Mouse (Mus musculus): Measurements from ENCODE around the gene Gm45785. TPM values are rescaled to one million over a fixed set of nuclear protein-coding genes. Genes with fewer than 3 reads are reported as not detected.
A peak's percentile ranks its signal among the peaks of the same experiment; 100 is the strongest.

Gm45785 gene
- polyA plus RNA-seq (2012; rRNA removed): not detected in 2 replicates

- peak within 1 kb of the TSS; percentile 73 for H3K27ac ChIP-seq (ENCODE audit: insufficient read depth, low read length)
- H3K4me1 ChIP-seq (ENCODE audit: control insufficient read depth, insufficient read depth, insufficient read length): peaks cover 10% of the 10 kb centered on the region
- no peaks in the 10 kb centered on the region for H3K27me3 ChIP-seq (ENCODE audit: control insufficient read depth, insufficient read depth, low read length)
- TF ChIP-seq POLR2A (IDR thresholded peaks at IDR 0.05; ENCODE audit: low read depth, low read length) (peak; percentile 57), CTCF (IDR thresholded peaks at IDR 0.05; ENCODE audit: extremely low read depth, insufficient read depth, insufficient read length, insufficient replicate concordance) (no peak)
- H3K36me3 ChIP-seq (ENCODE audit: control insufficient read depth, insufficient read depth, low read length): peaks cover 22% of the 10 kb centered on the region
- WGBS: under 1% methylated on average over 51 of the region's 51 CpGs
- peak within 1 kb of the TSS; percentile 86 for H3K4me3 ChIP-seq (ENCODE audit: extremely low read depth, insufficient read depth, insufficient read length)
- peak; percentile 47 to 74 for DNase-seq (ENCODE audit: low read depth in 1 of 2, low spot score in 2 of 2)
These were observed at the start of gene Gm45785 for GRCm38 (mm10) chr7:140855860-140856784. Gene Gm45785, minus strand, starts transcription at chr7:140856331.

DNA sequence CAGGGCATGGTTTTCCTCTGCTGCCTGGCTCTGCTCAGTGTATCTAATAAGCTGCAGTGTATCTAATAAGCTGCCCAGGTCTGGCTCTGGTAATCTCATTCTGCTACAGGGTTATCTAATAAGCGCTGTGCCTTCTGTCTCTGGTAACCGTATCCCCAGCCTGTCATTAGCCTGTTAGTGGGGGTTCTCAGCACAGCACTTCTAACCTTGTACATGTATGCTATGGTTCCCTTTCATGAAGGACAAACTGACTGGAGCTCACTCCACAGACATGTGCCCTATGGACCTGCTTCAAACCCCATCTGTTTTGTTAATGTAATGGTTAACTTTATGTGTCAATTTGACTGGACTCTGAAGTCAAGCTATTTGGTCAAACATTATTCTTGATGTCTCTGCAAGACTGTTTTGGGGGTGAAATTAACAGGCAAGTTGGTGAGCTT lies 49.5 kb upstream of the Gm45785 start:
- Histone ChIP-seq H3K27me3 (ENCODE audit: control insufficient read depth, insufficient read depth, low read length) (no peaks in the 10 kb centered on the region), H3K4me3 (ENCODE audit: extremely low read depth, insufficient read depth, insufficient read length) (no peak overlapping the region), H3K4me1 (ENCODE audit: control insufficient read depth, insufficient read depth, insufficient read length) (no peaks in the 10 kb centered on the region), H3K27ac (ENCODE audit: insufficient read depth, low read length) (no peak overlapping the region), H3K36me3 (ENCODE audit: control insufficient read depth, insufficient read depth, low read length) (no peaks in the 10 kb centered on the region)
- TF ChIP-seq POLR2A (IDR thresholded peaks at IDR 0.05; ENCODE audit: low read depth, low read length) (no peak), CTCF (IDR thresholded peaks at IDR 0.05; ENCODE audit: extremely low read depth, insufficient read depth, insufficient read length, insufficient replicate concordance) (no peak)
- 85% methylated on average over 2 of the region's 2 CpGs for WGBS
- DNase-seq (ENCODE audit: low read depth in 1 of 2, low spot score in 2 of 2): no peak

DNA sequence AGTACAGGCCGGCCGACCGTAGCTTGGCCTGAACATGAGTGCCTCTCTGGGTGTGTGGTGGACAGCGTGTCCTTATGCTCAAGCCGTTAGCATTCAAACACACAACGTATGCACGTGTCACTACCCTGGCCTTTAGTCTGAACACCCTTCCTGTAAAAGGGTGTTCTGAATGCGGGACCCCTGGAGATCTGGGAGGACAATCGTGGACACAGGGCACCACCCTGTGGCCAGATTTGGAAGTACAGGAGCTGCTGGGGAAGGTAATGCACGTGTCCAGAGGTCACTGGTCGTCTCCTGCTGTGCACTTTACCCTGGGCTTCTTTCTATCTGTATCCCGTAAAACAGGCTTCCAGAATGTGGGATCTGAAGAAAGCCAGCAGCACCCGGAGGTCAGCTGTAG lies 47.1 kb upstream of the Gm45785 start:
- WGBS: 27% methylated on average over 13 of the region's 13 CpGs
- peak; percentile 12 to 68 for DNase-seq (ENCODE audit: low read depth in 1 of 2, low spot score in 2 of 2)
- Histone ChIP-seq H3K4me1 (ENCODE audit: control insufficient read depth, insufficient read depth, insufficient read length) (no peaks in the 10 kb centered on the region), H3K4me3 (ENCODE audit: extremely low read depth, insufficient read depth, insufficient read length) (no peak overlapping the region), H3K27ac (ENCODE audit: insufficient read depth, low read length) (no peak overlapping the region), H3K27me3 (ENCODE audit: control insufficient read depth, insufficient read depth, low read length) (no peaks in the 10 kb centered on the region), H3K36me3 (ENCODE audit: control insufficient read depth, insufficient read depth, low read length) (peaks cover 5% of the 10 kb centered on the region)
- TF ChIP-seq POLR2A (IDR thresholded peaks at IDR 0.05; ENCODE audit: low read depth, low read length) (no peak), CTCF (IDR thresholded peaks at IDR 0.05; ENCODE audit: extremely low read depth, insufficient read depth, insufficient read length, insufficient replicate concordance) (peak; percentile 87; the same call in 1 of the 2 replicates)

DNA sequence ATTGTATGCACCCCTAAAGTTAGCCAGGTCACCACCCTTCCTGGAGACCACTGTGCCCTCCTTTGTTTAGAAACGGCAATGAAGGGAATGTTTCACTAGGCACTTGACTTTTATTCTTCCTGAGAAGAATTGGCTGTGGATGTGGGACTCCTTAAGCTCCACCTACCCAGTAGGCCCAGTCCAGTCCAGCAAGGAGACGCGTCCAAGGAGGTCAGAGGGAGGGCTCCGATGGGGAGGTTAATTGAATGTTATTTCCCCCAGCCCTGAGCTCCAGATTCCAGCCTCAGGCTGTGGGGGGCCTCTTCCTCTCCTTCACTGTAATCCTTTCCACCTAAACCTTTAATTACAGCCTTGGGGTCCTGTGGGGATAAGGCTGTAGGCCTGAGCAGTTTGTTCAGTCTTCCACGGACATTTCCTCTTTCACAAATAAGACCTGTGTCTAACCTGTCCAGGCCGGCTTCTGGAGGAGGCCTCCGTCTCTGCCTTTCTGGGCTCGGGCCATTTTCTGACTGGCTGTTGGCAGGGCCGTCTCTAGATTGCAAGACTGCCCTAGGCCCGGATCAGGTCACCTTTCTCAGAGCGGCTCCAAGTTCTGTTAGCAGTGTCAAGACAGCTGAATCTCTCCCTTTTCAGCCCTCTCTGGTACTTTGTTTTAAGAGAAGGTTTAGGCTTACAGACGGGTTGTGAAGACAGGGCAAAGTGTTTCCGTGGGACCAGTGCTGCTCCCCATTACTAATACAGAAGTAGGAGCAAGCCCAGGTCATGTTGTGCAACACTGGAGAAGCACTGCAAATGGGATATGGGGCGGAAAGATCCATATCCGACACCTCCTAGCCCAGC lies 46.1 kb upstream of the Gm45785 start:
- peaks cover 10% of the 10 kb centered on the region for H3K36me3 ChIP-seq (ENCODE audit: control insufficient read depth, insufficient read depth, low read length)
- H3K27ac ChIP-seq (ENCODE audit: insufficient read depth, low read length): no peak overlapping the region
- TF ChIP-seq POLR2A (IDR thresholded peaks at IDR 0.05; ENCODE audit: low read depth, low read length) (no peak), CTCF (IDR thresholded peaks at IDR 0.05; ENCODE audit: extremely low read depth, insufficient read depth, insufficient read length, insufficient replicate concordance) (no peak)
- H3K4me1 ChIP-seq (ENCODE audit: control insufficient read depth, insufficient read depth, insufficient read length): no peaks in the 10 kb centered on the region
- no peak for DNase-seq (ENCODE audit: low read depth in 1 of 2, low spot score in 2 of 2)
- H3K4me3 ChIP-seq (ENCODE audit: extremely low read depth, insufficient read depth, insufficient read length): no peak overlapping the region
- 89% methylated on average over 15 of the region's 15 CpGs for WGBS
- H3K27me3 ChIP-seq (ENCODE audit: control insufficient read depth, insufficient read depth, low read length): no peaks in the 10 kb centered on the region

DNA sequence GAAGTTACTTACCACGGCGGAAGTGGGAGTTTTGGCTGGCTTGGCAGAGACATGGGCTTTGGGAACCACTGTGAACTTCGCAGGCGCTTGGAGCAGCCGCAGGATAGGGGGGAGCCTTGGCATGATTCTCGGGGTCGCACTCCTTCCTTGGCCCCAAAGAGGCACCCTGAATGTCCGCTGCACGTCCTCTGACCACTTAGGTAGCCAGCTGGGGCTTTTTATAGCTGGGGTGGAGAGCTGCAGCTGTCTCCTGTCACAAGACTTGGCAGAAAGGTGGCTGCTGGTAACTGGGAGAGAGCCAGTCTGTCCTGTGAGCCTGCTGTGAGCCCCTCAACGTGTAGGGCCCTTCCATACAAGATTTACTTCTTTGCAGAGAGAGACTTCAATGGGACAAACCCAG lies 44.1 kb upstream of the Gm45785 start, which contains the start of gene Cox8b:
Gene Cox8b, minus strand, starts transcription at position 227 of the 400 bp plus-strand sequence.
- Histone ChIP-seq H3K4me3 (ENCODE audit: extremely low read depth, insufficient read depth, insufficient read length) (no peak within 1 kb of the TSS), H3K4me1 (ENCODE audit: control insufficient read depth, insufficient read depth, insufficient read length) (no peaks in the 10 kb centered on the region), H3K27me3 (ENCODE audit: control insufficient read depth, insufficient read depth, low read length) (no peaks in the 10 kb centered on the region), H3K36me3 (ENCODE audit: control insufficient read depth, insufficient read depth, low read length) (peaks cover 13% of the 10 kb centered on the region), H3K27ac (ENCODE audit: insufficient read depth, low read length) (no peak within 1 kb of the TSS)
- 84% methylated on average over 10 of the region's 10 CpGs for WGBS
- no peak for DNase-seq (ENCODE audit: low read depth in 1 of 2, low spot score in 2 of 2)
- TF ChIP-seq CTCF (IDR thresholded peaks at IDR 0.05; ENCODE audit: extremely low read depth, insufficient read depth, insufficient read length, insufficient replicate concordance) (no peak), POLR2A (IDR thresholded peaks at IDR 0.05; ENCODE audit: low read depth, low read length) (no peak)

- DNase-seq (ENCODE audit: low read depth in 1 of 2, low spot score in 2 of 2): no peak
- TF ChIP-seq CTCF (IDR thresholded peaks at IDR 0.05; ENCODE audit: extremely low read depth, insufficient read depth, insufficient read length, insufficient replicate concordance) (no peak), POLR2A (IDR thresholded peaks at IDR 0.05; ENCODE audit: low read depth, low read length) (no peak)
- 89% methylated on average over 3 of the region's 3 CpGs for WGBS
- no peaks in the 10 kb centered on the region for H3K27me3 ChIP-seq (ENCODE audit: control insufficient read depth, insufficient read depth, low read length)
- no peak overlapping the region for H3K4me3 ChIP-seq (ENCODE audit: extremely low read depth, insufficient read depth, insufficient read length)
- no peaks in the 10 kb centered on the region for H3K4me1 ChIP-seq (ENCODE audit: control insufficient read depth, insufficient read depth, insufficient read length)
- H3K27ac ChIP-seq (ENCODE audit: insufficient read depth, low read length): no peak overlapping the region
- peaks cover 18% of the 10 kb centered on the region for H3K36me3 ChIP-seq (ENCODE audit: control insufficient read depth, insufficient read depth, low read length)
These were observed 43.0 kb upstream of the Gm45785 start for GRCm38 (mm10) chr7:140899121-140899520.

Data from spleen, adult 2 months (tissue).